Mouse (Mus musculus) bone marrow, adult 2 months (tissue): Measurements from ENCODE around the gene Zdhhc19.

ENCODE experiments used
- CTCF ChIP-seq: fragments of 200-500 bp; IDR thresholded peaks from 2 replicates; pipeline ENCODE4 v1.5.1; 2011; ENCODE audit warnings: low read length, control low read depth; ENCODE audit not compliant: control insufficient read depth, insufficient read depth
- POLR2A ChIP-seq: fragments of 200-500 bp; IDR thresholded peaks from 2 replicates; pipeline ENCODE4 v1.6.1; 2011; ENCODE audit warnings: low read depth, mild to moderate bottlenecking, control low read depth, low read length, borderline replicate concordance; ENCODE audit not compliant: control insufficient read depth

DNA sequence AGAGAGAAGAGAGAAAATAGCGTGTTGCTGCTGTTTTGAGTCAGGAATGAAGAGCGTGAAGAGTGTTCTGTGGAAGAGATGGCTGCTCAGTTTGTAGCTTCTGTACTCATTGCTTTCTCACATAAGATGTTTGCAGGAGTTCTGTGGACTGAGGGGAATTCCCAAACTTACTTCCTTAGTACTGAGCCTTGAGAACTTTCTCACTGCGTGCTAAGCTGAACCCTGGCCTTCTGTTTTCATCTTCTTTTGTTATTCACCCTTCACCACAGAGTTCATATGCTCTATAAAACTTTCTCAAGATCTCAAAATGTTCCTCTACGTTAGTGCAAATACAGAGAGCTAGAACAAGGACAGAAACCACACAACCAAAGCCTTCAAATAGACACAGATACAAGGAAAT lies 76.5 kb downstream of the Zdhhc19 start:
- no peak for TF ChIP-seq CTCF
- TF ChIP-seq POLR2A: no peak
